ENCODE assay signal across 17 mouse cellular contexts in the genomic region with DNA sequence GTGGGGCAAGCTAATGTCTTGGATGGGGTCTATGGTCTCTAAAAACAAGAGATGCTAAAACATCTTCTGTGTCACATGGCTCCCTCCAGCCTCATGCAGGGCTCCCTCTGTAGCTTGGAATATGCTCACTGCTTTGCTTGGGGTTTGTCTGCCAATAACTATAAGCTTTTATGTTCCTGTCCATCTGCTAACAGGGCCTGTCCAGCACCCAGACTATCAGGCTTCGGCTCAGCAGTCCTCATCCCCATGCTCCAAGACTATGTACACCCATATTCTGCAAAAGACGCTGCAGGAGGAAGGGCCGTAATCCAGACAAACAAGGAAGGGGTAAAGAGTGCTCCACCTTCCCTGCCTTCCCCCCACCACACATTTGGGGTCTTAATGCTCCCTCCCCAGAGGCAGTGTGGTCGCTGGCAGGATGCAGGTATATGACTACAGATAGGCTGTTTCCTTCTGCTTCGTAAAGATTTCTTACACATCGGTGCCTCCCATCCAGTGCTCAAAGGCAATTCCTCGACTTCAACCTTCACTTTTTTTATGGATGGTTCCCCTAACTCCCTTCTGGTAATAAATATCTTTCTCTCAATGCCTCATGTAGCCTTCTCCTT.
DNase-seq lines count a peak whose midpoint lies in the region; TF ChIP-seq lines count a peak whose summit lies in the region.
"Had no signal": no experiment of that assay in that cellular context is flagged by ENCODE, and none has a peak within 500 bp of the region (broad histone marks: within the 10 kb centered on the region; RNA-seq: fewer than 3 reads in every experiment).

No protein-coding gene starts in this region.

- no peak for TF ChIP-seq CTCF in layer of hippocampus, adult 2 months (conservative IDR thresholded peaks at IDR 0.05)

- H3K27ac ChIP-seq in layer of hippocampus, adult 2 months: peak overlapping the region; percentile 84; the same call in 1 of the 2 replicates
- H3K27ac ChIP-seq: embryonic facial prominence, embryonic 12.5 days; forebrain, embryonic 15.5 days; heart, embryonic 13.5 days; hindbrain, embryonic 12.5 days; hindbrain, postnatal 0 days had no signal

- DNase-seq in layer of hippocampus, adult 2 months (ENCODE audit: low spot score in 2 of 2): no peak
- DNase-seq in layer of hippocampus, adult 9-10 months (ENCODE audit: low spot score): no peak
- peak; percentile 48 for DNase-seq in cerebellum, adult 8-10 months
- DNase-seq in cerebellum, postnatal 25 days: peak; percentile 52 to 55
- DNase-seq in thymus, postnatal 25 days: no peak
- DNase-seq in retina, postnatal 1 day: no peak
- no peak for DNase-seq in right cerebral cortex, adult 2 months (ENCODE audit: low spot score in 2 of 2)
- DNase-seq: adrenal gland, adult 2 months; adrenal gland, postnatal 36 days; gastrocnemius, postnatal 36 days; heart, adult 11 months; heart, postnatal 36 days had no signal

- H3K4me3 ChIP-seq in layer of hippocampus, adult 2 months: no peak overlapping the region
- H3K4me3 ChIP-seq: embryonic facial prominence, embryonic 12.5 days; forebrain, embryonic 15.5 days; heart, embryonic 13.5 days; hindbrain, embryonic 12.5 days had no signal

Comparison
In these comparisons a context has a peak if more than half of its experiments do, and no peak if none do; other contexts are left out.
1. DNase-seq: peak in cerebellum, adult 8-10 months (single experiment) and cerebellum, postnatal 25 days (2 of 2); none in layer of hippocampus, adult 2 months (0 of 2), layer of hippocampus, adult 9-10 months (single experiment), thymus, postnatal 25 days (single experiment), retina, postnatal 1 day (single experiment) and right cerebral cortex, adult 2 months (0 of 2).